Mouse (Mus musculus) brown adipose tissue, adult 24 weeks (tissue): ENCODE measurements around the gene Erc1. TPM values are rescaled to one million over a fixed set of nuclear protein-coding genes. Genes with fewer than 3 reads are reported as not detected.
"Not testable (repeated sequence)": the region's sequence is repeated elsewhere in the genome, so short reads cannot be mapped to it uniquely, and the experiment has no call there.

Experiments
- H3K27ac ChIP-seq: fragments of 200-500 bp; replicated peaks from 2 replicates; pipeline ENCODE4 v1.5.1; 2012; ENCODE audit warnings: low read depth, mild to moderate bottlenecking, low read length
- H3K4me1 ChIP-seq: fragments of 200-500 bp; 2 replicates; pipeline ENCODE4 v1.6.1; 2012; ENCODE audit warnings: low read length, mixed read lengths; ENCODE audit not compliant: control insufficient read depth, insufficient read depth, insufficient read length
- H3K4me3 ChIP-seq: fragments of 200-500 bp; 2 replicates; pipeline ENCODE4 v1.5.1; 2012; ENCODE audit warnings: low read depth, mild to moderate bottlenecking, low read length, moderate library complexity; ENCODE audit not compliant: insufficient read depth
- polyA plus RNA-seq: library from polyadenylated mRNA; stranded (reverse); fragments of >200 nt; gene quantifications from 2 replicates; pipeline ENCODE4 v1.2.4, GENCODE M21; 2012; ENCODE audit not compliant: missing spikeins, insufficient read depth, insufficient read length

Erc1 gene
- polyA plus RNA-seq, 1 experiment, result 10.7 TPM

GRCm38 (mm10) chr6:119709552-119709951 lies 138.4 kb downstream of the Erc1 start:
- H3K4me1 ChIP-seq, result no peaks in the 10 kb centered on the region
- no peak overlapping the region for H3K4me3 ChIP-seq
- no peak overlapping the region for H3K27ac ChIP-seq

GRCm38 (mm10) chr6:119707911-119708310 lies 140.1 kb downstream of the Erc1 start:
- Histone ChIP-seq H3K4me1 (no peaks in the 10 kb centered on the region), H3K4me3 (no peak overlapping the region), H3K27ac (no peak overlapping the region)

- Histone ChIP-seq H3K4me1 (no peaks in the 10 kb centered on the region), H3K27ac (no peak overlapping the region), H3K4me3 (no peak overlapping the region)
These were observed 143.1 kb downstream of the Erc1 start for GRCm38 (mm10) chr6:119704899-119705298.

GRCm38 (mm10) chr6:119692754-119693153 lies 155.2 kb downstream of the Erc1 start:
- H3K27ac ChIP-seq, result no peak overlapping the region
- H3K4me3 ChIP-seq, result no peak overlapping the region
- H3K4me1 ChIP-seq, result no peaks in the 10 kb centered on the region

GRCm38 (mm10) chr6:119686470-119686869 lies 161.5 kb downstream of the Erc1 start:
- H3K27ac ChIP-seq, result no peak overlapping the region
- H3K4me3 ChIP-seq, result no peak overlapping the region
- H3K4me1 ChIP-seq, result no peaks in the 10 kb centered on the region

GRCm38 (mm10) chr6:119680746-119681145 lies 167.2 kb downstream of the Erc1 start:
- no peak overlapping the region for H3K27ac ChIP-seq
- no peak overlapping the region for H3K4me3 ChIP-seq
- no peaks in the 10 kb centered on the region for H3K4me1 ChIP-seq

- Histone ChIP-seq H3K4me1 (no peaks in the 10 kb centered on the region), H3K27ac (no peak overlapping the region), H3K4me3 (no peak overlapping the region)
These were observed 173.2 kb downstream of the Erc1 start for GRCm38 (mm10) chr6:119674811-119675209.

GRCm38 (mm10) chr6:119674201-119674810 lies 173.7 kb downstream of the Erc1 start:
- H3K4me1 ChIP-seq, result no peaks in the 10 kb centered on the region
- H3K27ac ChIP-seq, result no peak overlapping the region
- H3K4me3 ChIP-seq, result no peak overlapping the region

GRCm38 (mm10) chr6:119669746-119670145 lies 178.2 kb downstream of the Erc1 start:
- Histone ChIP-seq H3K4me1 (no peaks in the 10 kb centered on the region), H3K27ac (no peak overlapping the region), H3K4me3 (no peak overlapping the region)

GRCm38 (mm10) chr6:119662936-119663335 lies 185.0 kb downstream of the Erc1 start:
- H3K27ac ChIP-seq, result no peak overlapping the region
- H3K4me1 ChIP-seq, result no peaks in the 10 kb centered on the region
- H3K4me3 ChIP-seq, result no peak overlapping the region

- Histone ChIP-seq H3K4me3 (no peak overlapping the region), H3K27ac (no peak overlapping the region), H3K4me1 (no peaks in the 10 kb centered on the region)
These were observed 186.9 kb downstream of the Erc1 start for GRCm38 (mm10) chr6:119661081-119661493.

- no peak overlapping the region for H3K27ac ChIP-seq
- no peaks in the 10 kb centered on the region for H3K4me1 ChIP-seq
- H3K4me3 ChIP-seq, result no peak overlapping the region
These were observed 189.5 kb downstream of the Erc1 start for GRCm38 (mm10) chr6:119658441-119658840.

- Histone ChIP-seq H3K27ac (no peak overlapping the region), H3K4me1 (no peaks in the 10 kb centered on the region), H3K4me3 (no peak overlapping the region)
These were observed 190.4 kb downstream of the Erc1 start for GRCm38 (mm10) chr6:119657418-119658178.

GRCm38 (mm10) chr6:119654777-119655176 lies 193.2 kb downstream of the Erc1 start:
- H3K27ac ChIP-seq, H3K4me3 ChIP-seq, H3K4me1 ChIP-seq: not testable (repeated sequence)

- H3K27ac ChIP-seq, result no peak overlapping the region
- H3K4me1 ChIP-seq, result no peaks in the 10 kb centered on the region
- H3K4me3 ChIP-seq, result no peak overlapping the region
These were observed 204.0 kb downstream of the Erc1 start for GRCm38 (mm10) chr6:119643880-119644460.
